Mouse (Mus musculus) forebrain, embryonic 11.5 days (tissue): ENCODE measurements around the gene Ube2h. TPM values are rescaled to one million over a fixed set of nuclear protein-coding genes. Genes with fewer than 3 reads are reported as not detected.

Experiments
- ATAC-seq: fragments of 200-750 bp; cut with Nextera tagmentation; replicated peaks from 2 replicates; pipeline ENCODE4 v1.8.0; 2017; ENCODE audit warnings: moderate TSS enrichment; ENCODE audit not compliant: low FRiP score
- DNase-seq: peaks from one replicate; pipeline ENCODE4 v3.0.0-alpha.2; 2017; ENCODE audit warnings: low spot score
- H3K27ac ChIP-seq: fragments of 300-500 bp; sonication (generic); 2 replicates; pipeline ENCODE4 v1.5.1; 2014; ENCODE audit warnings: low read depth, low read length
- H3K27me3 ChIP-seq: fragments of 300-500 bp; sonication (generic); 2 replicates; pipeline ENCODE4 v1.6.1; 2014; ENCODE audit warnings: mild to moderate bottlenecking, low read length, mixed read lengths; ENCODE audit not compliant: control insufficient read depth, insufficient read depth
- H3K36me3 ChIP-seq: fragments of 300-500 bp; sonication (generic); 2 replicates; pipeline ENCODE4 v1.6.1; 2014; ENCODE audit warnings: mild to moderate bottlenecking, low read length, moderate library complexity, mixed read lengths; ENCODE audit not compliant: control insufficient read depth, insufficient read depth
- H3K4me1 ChIP-seq: fragments of 300-500 bp; sonication (generic); replicated peaks from 2 replicates; pipeline ENCODE4 v1.6.1; 2014; ENCODE audit warnings: low read length, mixed read lengths; ENCODE audit not compliant: control insufficient read depth, insufficient read depth
- H3K4me2 ChIP-seq: fragments of 300-500 bp; sonication (generic); 2 replicates; pipeline ENCODE4 v1.6.1; 2014; ENCODE audit warnings: low read depth, mild to moderate bottlenecking, low read length, moderate library complexity, mixed read lengths; ENCODE audit not compliant: severe bottlenecking
- H3K4me3 ChIP-seq: fragments of 300-500 bp; sonication (generic); 2 replicates; pipeline ENCODE4 v1.5.1; 2014; ENCODE audit warnings: low read depth, low read length
- H3K9ac ChIP-seq: fragments of 300-500 bp; sonication (generic); 2 replicates; pipeline ENCODE4 v1.6.1; 2014; ENCODE audit warnings: low read length
- H3K9me3 ChIP-seq: fragments of 300-500 bp; sonication (generic); 2 replicates; pipeline ENCODE4 v1.6.1; 2016; ENCODE audit warnings: low read length, mixed read lengths; ENCODE audit not compliant: control insufficient read depth
- WGBS: fragments of 180-500 bp; shearing (Covaris S2); extraction: QIAGEN DNeasy Blood & Tissue Kit; methylation state at CpG from one replicate; pipeline ENCODE4 v1.1.7; 2014; 5-methylcytosine and 5-hydroxymethylcytosine counted together
- polyA plus RNA-seq: library from polyadenylated mRNA; unstranded; fragments of >200 nt; fragmentation: Nextera tagmentation; extraction: Ambion mirVana; gene quantifications from 2 replicates; pipeline ENCODE4 v1.2.1, GENCODE M21; 2014

Ube2h gene
- polyA plus RNA-seq, 1 experiment from 2014 or later = 50.1 TPM

- no peak for ATAC-seq
- H3K4me2 ChIP-seq = no peak overlapping the region
- no peak overlapping the region for H3K27ac ChIP-seq
- H3K9me3 ChIP-seq = no peaks in the 10 kb centered on the region
- no peak overlapping the region for H3K4me3 ChIP-seq
- no peaks in the 10 kb centered on the region; the same call in 1 of the 2 replicates for H3K4me1 ChIP-seq
- WGBS = 93% methylated on average over 7 of the region's 7 CpGs
- no peaks in the 10 kb centered on the region; the same call in 1 of the 2 replicates for H3K36me3 ChIP-seq
- no peak overlapping the region for H3K9ac ChIP-seq
- DNase-seq = no peak
- no peaks in the 10 kb centered on the region for H3K27me3 ChIP-seq
These were observed 36.9 kb downstream of the Ube2h start for GRCm38 (mm10) chr6:30267486-30267885.

- H3K27ac ChIP-seq = no peak overlapping the region
- DNase-seq = no peak
- no peaks in the 10 kb centered on the region; the same call in 1 of the 2 replicates for H3K36me3 ChIP-seq
- H3K4me2 ChIP-seq = no peak overlapping the region
- H3K9me3 ChIP-seq = no peaks in the 10 kb centered on the region
- no peak for ATAC-seq
- H3K4me1 ChIP-seq = no peaks in the 10 kb centered on the region
- H3K9ac ChIP-seq = no peak overlapping the region
- 90% methylated on average over 4 of the region's 4 CpGs for WGBS
- no peaks in the 10 kb centered on the region for H3K27me3 ChIP-seq
- H3K4me3 ChIP-seq = no peak overlapping the region
These were observed 38.9 kb downstream of the Ube2h start for GRCm38 (mm10) chr6:30265402-30265801.

- no peaks in the 10 kb centered on the region; the same call in 1 of the 2 replicates for H3K36me3 ChIP-seq
- ATAC-seq (no peak), DNase-seq (no peak)
- no peaks in the 10 kb centered on the region for H3K4me1 ChIP-seq
- H3K4me3 ChIP-seq = no peak overlapping the region
- no peak overlapping the region for H3K9ac ChIP-seq
- H3K27me3 ChIP-seq = no peaks in the 10 kb centered on the region
- H3K9me3 ChIP-seq = no peaks in the 10 kb centered on the region
- no peak overlapping the region for H3K4me2 ChIP-seq
- H3K27ac ChIP-seq = no peak overlapping the region
- WGBS = 87% methylated on average over 4 of the region's 4 CpGs
These were observed 41.3 kb downstream of the Ube2h start for GRCm38 (mm10) chr6:30263053-30263452.

- Histone ChIP-seq H3K27ac (no peak overlapping the region), H3K4me1 (no peaks in the 10 kb centered on the region), H3K4me2 (no peak overlapping the region), H3K9ac (no peak overlapping the region), H3K4me3 (no peak overlapping the region), H3K36me3 (no peaks in the 10 kb centered on the region; the same call in 1 of the 2 replicates), H3K9me3 (no peaks in the 10 kb centered on the region), H3K27me3 (no peaks in the 10 kb centered on the region)
- WGBS = 98% methylated on average over 6 of the region's 6 CpGs
- ATAC-seq (no peak), DNase-seq (no peak)
These were observed 45.1 kb downstream of the Ube2h start for GRCm38 (mm10) chr6:30259271-30259670.

DNA sequence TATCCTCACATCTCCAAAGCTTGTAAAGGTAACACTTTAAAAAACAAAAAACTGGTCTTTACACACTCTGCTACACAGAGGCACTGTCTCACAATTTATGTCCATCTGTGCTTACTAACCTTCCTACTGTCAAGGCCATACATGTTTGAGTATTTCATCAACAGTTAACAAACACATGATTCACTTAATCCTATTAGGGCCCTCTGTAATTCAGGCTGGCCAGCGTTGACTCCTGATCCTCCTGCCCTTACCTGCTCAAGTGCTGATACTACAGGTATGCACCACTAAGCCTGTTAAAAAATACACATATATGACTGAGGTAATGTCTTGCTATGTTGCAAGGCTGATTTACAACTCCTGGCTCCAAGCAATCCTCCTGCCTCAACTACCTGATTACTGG is 46.4 kb downstream of the Ube2h start:
- DNase-seq (no peak), ATAC-seq (no peak)
- Histone ChIP-seq H3K4me1 (no peaks in the 10 kb centered on the region), H3K9ac (no peak overlapping the region), H3K4me2 (no peak overlapping the region), H3K36me3 (no peaks in the 10 kb centered on the region; the same call in 1 of the 2 replicates), H3K27ac (no peak overlapping the region), H3K27me3 (no peaks in the 10 kb centered on the region), H3K9me3 (no peaks in the 10 kb centered on the region), H3K4me3 (no peak overlapping the region)
- WGBS = 89% methylated on average over 1 of the region's 1 CpGs

GRCm38 (mm10) chr6:30255846-30256245 is 48.5 kb downstream of the Ube2h start:
- no peaks in the 10 kb centered on the region; the same call in 1 of the 2 replicates for H3K36me3 ChIP-seq
- H3K27me3 ChIP-seq = no peaks in the 10 kb centered on the region
- WGBS = 92% methylated on average over 1 of the region's 1 CpGs
- no peak overlapping the region for H3K4me2 ChIP-seq
- H3K9ac ChIP-seq = no peak overlapping the region
- H3K27ac ChIP-seq = no peak overlapping the region
- H3K4me1 ChIP-seq = no peaks in the 10 kb centered on the region
- no peak for DNase-seq
- H3K4me3 ChIP-seq = no peak overlapping the region
- no peaks in the 10 kb centered on the region for H3K9me3 ChIP-seq
- ATAC-seq = no peak

GRCm38 (mm10) chr6:30252271-30253010 is 51.9 kb downstream of the Ube2h start:
- H3K9me3 ChIP-seq = no peaks in the 10 kb centered on the region
- 93% methylated on average over 5 of the region's 5 CpGs for WGBS
- no peak overlapping the region for H3K9ac ChIP-seq
- no peak overlapping the region for H3K4me2 ChIP-seq
- no peak for DNase-seq
- no peaks in the 10 kb centered on the region for H3K36me3 ChIP-seq
- no peak overlapping the region for H3K27ac ChIP-seq
- H3K27me3 ChIP-seq = no peaks in the 10 kb centered on the region
- no peak for ATAC-seq
- no peaks in the 10 kb centered on the region for H3K4me1 ChIP-seq
- no peak overlapping the region for H3K4me3 ChIP-seq

DNA sequence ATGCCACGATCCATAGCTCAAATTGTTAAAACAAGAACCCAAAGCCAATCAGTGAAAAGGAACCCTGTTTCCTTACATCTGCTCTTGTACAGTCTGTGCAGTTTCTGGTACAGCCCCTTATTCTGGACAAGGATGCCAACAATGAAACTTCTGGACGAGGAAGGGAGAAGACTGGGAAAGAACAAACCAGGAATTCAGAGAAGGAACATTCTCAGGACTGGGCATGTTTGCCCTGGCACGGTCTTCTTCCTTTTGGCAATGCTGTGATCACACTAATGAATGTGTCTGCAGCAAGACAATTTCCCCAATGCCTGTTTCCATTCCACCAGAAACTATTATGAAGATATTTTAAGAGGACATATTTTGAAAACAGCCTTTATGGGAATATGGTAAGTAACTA is 55.6 kb downstream of the Ube2h start:
- Histone ChIP-seq H3K4me1 (no peaks in the 10 kb centered on the region), H3K9ac (no peak overlapping the region), H3K27ac (no peak overlapping the region), H3K4me2 (no peak overlapping the region), H3K27me3 (no peaks in the 10 kb centered on the region), H3K36me3 (no peaks in the 10 kb centered on the region), H3K4me3 (no peak overlapping the region), H3K9me3 (no peaks in the 10 kb centered on the region)
- ATAC-seq (no peak), DNase-seq (no peak)
- WGBS = 89% methylated on average over 3 of the region's 3 CpGs

DNA sequence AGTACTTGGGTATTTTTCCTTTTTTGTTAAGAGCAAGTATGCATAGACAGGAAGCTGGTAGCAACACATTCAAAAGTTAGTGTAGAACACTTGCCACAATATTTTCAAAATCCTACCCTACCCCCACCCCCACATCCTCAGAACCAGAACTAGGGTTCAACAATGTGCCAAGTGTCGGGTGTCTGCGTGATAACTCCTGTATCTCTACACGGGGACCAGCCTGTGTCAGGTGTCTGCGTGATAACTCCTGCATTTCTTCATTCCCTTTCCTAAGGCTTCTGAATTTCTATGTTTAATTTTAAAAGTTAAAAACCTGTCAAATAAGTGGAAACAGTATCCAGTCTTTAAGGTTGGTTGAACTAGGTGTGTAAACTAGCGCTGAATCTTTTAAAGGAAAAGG is 58.4 kb downstream of the Ube2h start:
- DNase-seq (no peak), ATAC-seq (no peak)
- Histone ChIP-seq H3K27ac (no peak overlapping the region), H3K9ac (no peak overlapping the region), H3K4me2 (no peak overlapping the region), H3K36me3 (no peaks in the 10 kb centered on the region), H3K4me3 (no peak overlapping the region), H3K4me1 (no peaks in the 10 kb centered on the region), H3K9me3 (no peaks in the 10 kb centered on the region), H3K27me3 (no peaks in the 10 kb centered on the region)
- 97% methylated on average over 5 of the region's 5 CpGs for WGBS
